Mouse (Mus musculus): ENCODE results near the gene Abhd6.

Abhd6 gene

GRCm38 (mm10) chr14:8052661-8053060 lies 50.0 kb downstream of the Abhd6 start:
- no peak for DNase-seq (ENCODE audit: extremely low read depth, low read depth, low spot score)

DNA sequence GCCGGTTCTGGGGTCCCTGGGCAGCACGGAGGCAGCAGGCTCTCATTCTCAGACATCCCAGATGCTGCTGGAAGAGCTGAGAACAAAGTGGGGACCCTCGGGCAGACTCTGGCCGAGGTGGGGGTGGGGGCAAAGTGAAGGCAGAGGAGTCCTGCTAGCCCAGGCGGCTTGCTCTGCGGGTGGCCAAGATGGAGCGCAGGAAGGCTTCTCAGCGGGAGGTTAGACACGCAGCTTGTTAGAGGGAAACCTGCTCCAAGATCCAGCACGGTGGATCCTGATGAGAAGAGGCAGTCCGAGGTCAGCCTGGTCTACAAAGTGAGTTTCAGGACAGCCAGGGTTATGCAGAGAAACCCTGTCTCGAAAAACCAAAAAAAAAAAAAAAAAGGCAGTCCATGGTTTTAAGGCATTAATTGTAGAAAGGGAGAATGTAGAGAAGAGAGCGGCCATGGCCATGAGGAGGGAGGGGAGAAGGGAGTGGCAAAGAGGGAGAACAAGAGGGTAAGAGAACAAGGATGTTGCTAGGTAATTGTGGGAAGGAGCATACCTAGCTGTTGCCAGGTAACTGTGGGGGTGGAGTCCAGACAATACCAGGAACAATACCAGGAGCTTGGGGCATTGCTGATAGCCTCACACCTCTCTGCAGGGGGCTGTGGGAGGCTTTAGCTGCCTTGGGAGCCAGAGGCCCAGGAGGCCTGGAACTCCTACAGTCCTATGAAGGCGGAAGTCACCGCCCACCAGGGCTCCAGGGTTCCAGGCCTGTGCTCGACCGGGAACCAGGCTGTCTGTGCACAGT lies 51.8 kb downstream of the Abhd6 start:
- no peak for DNase-seq (ENCODE audit: extremely low read depth, low read depth, low spot score)

GRCm38 (mm10) chr14:8056076-8056475 lies 53.4 kb downstream of the Abhd6 start:
- no peak for DNase-seq (ENCODE audit: extremely low read depth, low read depth, low spot score)

DNA sequence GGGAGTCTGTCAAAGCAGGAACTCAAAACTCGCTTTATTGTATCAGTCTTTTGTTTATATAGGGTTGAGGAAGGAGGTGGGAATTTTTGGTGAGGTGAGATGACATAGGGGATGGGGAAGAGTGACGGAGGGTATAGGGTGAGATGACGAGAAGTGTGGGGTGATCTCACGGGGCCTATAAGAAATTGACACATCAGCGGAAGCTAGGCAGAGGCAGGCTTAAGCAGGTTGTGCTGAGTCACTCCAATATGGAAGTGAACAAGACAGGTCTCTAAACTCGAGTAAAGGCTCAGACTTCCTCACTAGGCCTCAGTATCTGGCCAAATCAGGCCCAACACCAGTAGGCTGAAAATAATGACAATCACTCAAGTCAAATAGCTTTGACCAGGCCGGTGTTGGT lies 57.2 kb downstream of the Abhd6 start:
- DNase-seq (ENCODE audit: extremely low read depth, low read depth, low spot score) = no peak

DNA sequence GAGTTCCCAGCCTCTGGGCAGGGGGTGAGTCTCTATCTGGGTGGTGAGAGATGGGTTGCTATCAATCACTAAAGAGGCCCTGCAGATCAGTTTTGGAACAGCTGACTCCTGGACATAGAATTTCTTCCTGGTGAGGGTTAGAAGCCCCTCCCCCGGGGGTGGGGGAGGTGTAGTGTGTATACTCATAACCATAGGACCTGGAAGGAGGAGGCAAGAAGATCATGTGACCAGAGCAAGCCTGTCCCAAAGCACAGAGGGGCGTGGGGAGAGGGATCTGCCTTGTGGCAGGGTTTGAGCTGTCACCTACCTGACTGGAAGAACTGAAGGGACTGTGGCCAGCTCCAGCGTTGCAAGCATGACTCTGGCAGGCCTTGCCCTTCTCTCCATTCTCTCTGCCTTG lies 59.4 kb downstream of the Abhd6 start:
- DNase-seq (ENCODE audit: extremely low read depth, low read depth, low spot score) = no peak

GRCm38 (mm10) chr14:8062537-8063301 lies 60.0 kb downstream of the Abhd6 start:
- DNase-seq (ENCODE audit: extremely low read depth, low read depth, low spot score) = no peak

DNA sequence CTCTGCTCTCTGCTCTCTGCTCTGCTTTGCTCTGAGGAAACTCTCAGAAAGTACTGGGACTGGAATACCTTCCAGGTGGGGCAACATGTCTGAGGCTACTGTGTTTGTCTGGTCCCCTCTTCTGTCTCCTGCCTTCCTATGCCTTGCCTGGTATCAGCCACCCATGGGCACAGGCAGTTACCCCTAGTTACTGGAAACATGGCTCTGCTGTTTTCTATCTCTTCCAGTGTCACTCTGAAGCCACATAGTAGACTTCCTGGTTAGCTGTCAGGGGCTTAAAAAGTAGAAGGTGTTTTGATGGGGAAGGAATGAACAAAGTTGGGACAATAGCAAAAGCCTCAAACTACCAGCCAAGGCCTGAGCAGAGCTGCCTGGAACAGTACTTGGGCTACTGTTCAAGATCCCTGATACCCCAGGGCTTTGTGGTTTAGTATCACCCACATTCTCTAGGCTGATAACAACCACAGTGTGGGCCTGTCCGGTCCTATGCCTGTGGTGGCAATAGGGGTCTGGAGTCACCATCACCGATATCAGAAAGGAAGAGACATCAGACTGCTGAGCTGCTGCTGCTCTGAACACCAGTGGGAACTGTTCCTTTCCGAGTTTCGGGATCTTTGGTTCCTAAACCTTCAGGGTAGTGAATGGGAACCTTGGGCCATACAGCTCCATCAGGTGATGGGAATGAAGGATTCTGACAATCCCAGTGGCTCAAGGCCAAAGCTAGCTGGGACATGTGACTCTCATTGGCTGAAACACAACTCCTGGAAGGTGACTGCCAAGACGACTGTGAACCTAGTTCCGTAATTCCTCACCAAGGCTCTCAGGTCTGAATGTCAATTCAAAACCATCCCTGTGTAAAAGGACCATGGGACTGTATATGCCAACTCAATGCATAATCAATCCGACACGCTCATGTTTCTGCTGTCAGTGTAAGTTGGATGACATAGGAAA lies 61.4 kb downstream of the Abhd6 start:
- no peak for DNase-seq (ENCODE audit: extremely low read depth, low read depth, low spot score)

- DNase-seq (ENCODE audit: extremely low read depth, low read depth, low spot score) = no peak
These were observed 77.5 kb downstream of the Abhd6 start, which contains the start of gene Rpp14 for GRCm38 (mm10) chr14:8080165-8080679. Gene Rpp14 (plus strand): TSS chr14:8080367.

DNA sequence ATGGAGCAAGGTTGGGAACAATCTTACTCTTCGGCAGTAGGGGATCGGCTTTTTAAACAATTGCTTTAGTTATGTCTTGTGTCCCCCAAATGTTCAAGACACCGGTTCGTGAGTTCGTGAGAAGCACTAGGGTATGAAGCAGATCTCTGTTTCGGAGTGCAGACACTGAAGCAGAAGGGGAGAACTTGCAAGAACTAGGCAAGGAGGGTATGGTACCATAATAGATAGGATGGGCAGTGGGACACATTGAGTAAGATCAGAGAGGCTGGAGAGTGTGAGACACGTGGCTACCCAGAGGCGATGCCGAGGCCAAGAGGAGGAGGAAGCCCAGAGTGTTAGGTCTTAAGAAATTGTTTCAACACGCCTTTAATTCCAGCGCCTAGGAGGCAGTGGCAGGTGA lies 78.0 kb downstream of the Abhd6 start:
- no peak for DNase-seq (ENCODE audit: extremely low read depth, low read depth, low spot score)

DNA sequence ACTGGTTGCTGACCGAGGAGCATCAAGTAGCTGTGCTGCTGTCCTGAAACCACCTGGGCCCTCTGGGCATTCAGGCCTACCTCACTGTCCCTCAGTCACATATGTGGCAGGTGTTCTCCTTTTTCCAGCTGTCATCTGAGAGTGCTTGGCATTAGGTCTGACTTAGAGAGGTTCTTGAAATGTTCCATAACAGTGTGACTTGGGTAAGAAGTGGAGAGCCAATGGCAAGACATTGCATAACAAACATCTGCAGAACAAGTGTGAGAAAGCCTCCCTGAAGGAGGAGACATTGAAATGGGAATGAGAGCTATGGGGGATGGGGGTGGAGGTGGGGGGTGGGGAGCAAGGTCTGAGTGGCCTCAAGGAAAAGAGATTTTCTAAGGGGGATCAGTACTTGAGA lies 80.2 kb downstream of the Abhd6 start:
- DNase-seq (ENCODE audit: extremely low read depth, low read depth, low spot score) = no peak

DNA sequence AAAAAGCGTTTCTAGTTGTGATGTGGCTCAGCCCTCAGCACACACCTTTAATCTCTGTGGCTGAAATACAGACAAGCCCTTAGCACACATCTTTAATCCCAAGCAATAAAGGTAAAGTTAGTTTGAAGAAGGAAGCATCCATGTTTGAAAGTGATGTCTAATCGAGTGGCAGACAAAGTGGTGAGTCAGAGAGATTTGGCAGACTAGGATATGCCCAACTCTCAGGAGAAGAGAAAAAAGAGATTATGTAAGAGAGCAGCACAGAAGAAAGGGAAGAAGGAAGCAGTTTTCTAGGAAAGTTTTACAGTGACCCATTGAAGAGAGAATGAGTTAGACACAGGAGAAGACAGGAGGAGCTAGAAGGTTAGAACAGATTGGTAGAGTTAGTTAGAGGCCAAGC lies 86.3 kb downstream of the Abhd6 start:
- DNase-seq (ENCODE audit: extremely low read depth, low read depth, low spot score) = no peak

- no peak for DNase-seq (ENCODE audit: extremely low read depth, low read depth, low spot score)
These were observed 89.9 kb downstream of the Abhd6 start for GRCm38 (mm10) chr14:8092573-8092972.

- no peak for DNase-seq (ENCODE audit: extremely low read depth, low read depth, low spot score)
These were observed 90.7 kb downstream of the Abhd6 start for GRCm38 (mm10) chr14:8093427-8093826.

- no peak for DNase-seq (ENCODE audit: extremely low read depth, low read depth, low spot score)
These were observed 92.3 kb downstream of the Abhd6 start for GRCm38 (mm10) chr14:8094931-8095561.

- no peak for DNase-seq (ENCODE audit: extremely low read depth, low read depth, low spot score)
These were observed 92.9 kb downstream of the Abhd6 start for GRCm38 (mm10) chr14:8095562-8095950.

DNA sequence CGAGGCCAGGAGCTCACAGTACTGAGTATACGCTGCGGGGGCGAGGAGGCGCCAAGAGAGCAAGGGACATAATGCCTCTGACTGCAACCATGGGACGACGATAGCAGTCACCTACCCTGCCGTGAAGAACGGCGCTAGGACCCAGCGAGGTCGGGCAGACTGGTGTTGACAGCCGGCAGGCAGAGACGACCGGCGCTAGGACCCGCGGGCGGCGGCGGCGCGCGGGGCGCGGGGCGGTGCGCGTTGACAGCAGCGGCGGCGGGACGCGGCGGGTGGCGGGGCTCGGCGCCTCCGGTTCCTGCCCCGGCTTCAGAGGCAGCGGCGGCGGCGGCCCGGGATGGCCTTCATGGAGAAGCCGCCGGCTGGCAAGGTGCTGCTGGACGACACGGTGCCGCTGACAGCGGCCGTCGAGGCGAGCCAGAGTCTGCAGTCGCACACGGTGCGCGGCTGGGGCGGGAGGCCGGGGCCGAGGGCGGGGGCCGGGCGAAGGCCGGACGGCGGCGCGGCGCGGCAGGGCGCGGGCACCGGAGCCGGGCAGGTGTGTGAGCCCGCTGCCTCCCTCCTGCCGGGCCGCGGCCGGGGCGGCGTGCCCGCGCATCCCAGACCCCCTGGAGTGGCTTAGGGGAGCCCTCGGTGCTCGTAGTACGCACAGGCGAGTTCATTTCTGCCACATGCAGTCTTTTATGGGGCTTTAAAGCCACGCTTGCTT lies 95.4 kb downstream of the Abhd6 start, which contains the start of gene Pxk:
TSS of gene Pxk (plus strand) at position 234 of the 709 bp plus-strand sequence.
- no peak for DNase-seq (ENCODE audit: extremely low read depth, low read depth, low spot score)

DNA sequence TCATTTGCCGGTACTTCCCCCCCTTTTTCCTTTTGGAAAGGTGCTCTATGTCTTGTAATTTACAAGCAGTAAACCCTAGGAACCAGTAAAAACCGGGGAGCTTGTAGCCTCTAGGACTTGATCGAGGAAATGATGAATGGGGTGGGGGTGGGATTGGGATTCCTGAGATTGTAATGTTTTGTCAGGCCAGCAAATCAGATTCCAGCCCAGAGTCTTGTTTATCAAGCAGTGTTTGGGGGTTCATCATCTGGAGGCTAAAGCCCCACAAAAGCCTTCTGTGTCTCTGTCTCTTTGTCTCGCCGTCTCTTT lies 95.9 kb downstream of the Abhd6 start:
- no peak for DNase-seq (ENCODE audit: extremely low read depth, low read depth, low spot score)

GRCm38 (mm10) chr14:8099561-8100021 lies 96.9 kb downstream of the Abhd6 start:
- DNase-seq (ENCODE audit: extremely low read depth, low read depth, low spot score) = no peak

DNA sequence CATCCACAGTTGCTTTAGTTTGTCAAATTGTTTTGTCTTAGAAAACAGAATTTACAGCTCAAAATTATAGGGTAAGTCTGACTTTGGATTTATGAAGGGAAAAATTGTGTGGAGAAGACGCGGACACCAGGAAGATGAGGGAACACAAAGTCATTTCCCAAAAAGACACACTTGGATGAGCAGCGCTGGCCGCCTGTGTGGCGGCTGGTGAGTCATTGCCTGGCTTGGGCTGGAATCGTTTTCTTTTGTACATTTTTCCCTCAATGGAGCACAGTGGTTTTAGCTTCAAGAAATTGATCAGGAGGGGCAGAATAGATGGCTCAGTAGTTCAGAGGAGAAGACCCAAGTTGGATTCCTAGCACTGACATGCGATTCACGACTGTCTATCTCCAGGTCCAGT lies 99.2 kb downstream of the Abhd6 start:
- no peak for DNase-seq (ENCODE audit: extremely low read depth, low read depth, low spot score)

DNA sequence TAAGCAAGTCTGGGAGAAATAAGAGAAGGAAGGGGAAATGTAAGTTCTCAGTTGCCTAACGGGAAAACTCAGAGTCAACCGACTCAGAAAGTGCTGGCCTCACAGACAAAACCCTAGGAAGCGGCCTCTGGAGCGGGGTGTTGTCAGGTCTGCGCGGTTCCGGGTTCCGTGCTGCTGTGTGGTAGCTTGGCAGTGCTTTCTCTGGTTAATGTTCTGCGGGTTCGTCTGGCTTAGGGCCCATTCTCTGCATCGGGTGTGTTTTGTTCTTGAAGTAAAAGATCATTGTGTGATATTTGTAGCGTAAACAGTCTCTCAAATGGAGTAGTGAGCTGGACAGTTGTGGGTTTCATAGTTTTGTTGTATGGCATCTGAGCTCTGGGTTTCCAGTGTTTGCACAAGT lies 100.0 kb downstream of the Abhd6 start:
- DNase-seq (ENCODE audit: extremely low read depth, low read depth, low spot score) = no peak

Measured in fat pad, adult 2 months (tissue).